In genomic region chr9:31989581-31990360, GRCm38 (mm10) we compare ENCODE assay signal across 15 mouse cellular contexts.
DNase-seq lines count a peak whose midpoint lies in the region; ATAC-seq lines count a peak whose summit lies in the region.
"Had no signal": no experiment of that assay in that cellular context is flagged by ENCODE, and none has a peak within 500 bp of the region (broad histone marks: within the 10 kb centered on the region; RNA-seq: fewer than 3 reads in every experiment).

No protein-coding gene starts in this region.

- WGBS in heart, embryonic 12.5 days = 65% methylated on average over 17 of the region's 17 CpGs
- WGBS in midbrain, embryonic 11.5 days = 57% methylated on average over 17 of the region's 17 CpGs
- WGBS in midbrain, embryonic 10.5 days = 62% methylated on average over 17 of the region's 17 CpGs
- 15% methylated on average over 17 of the region's 17 CpGs for WGBS in forebrain, embryonic 16.5 days
- WGBS in neural tube, embryonic 15.5 days = 39% methylated on average over 17 of the region's 17 CpGs

- no peak overlapping the region for H3K27ac ChIP-seq in heart, embryonic 12.5 days (ENCODE audit: poor library complexity, severe bottlenecking)
- H3K27ac ChIP-seq in midbrain, embryonic 11.5 days (ENCODE audit: low read depth, low read length) = no peak overlapping the region
- H3K27ac ChIP-seq in midbrain, embryonic 10.5 days (replicated peaks) = no peak overlapping the region; the same call in 1 of the 2 replicates
- H3K27ac ChIP-seq in forebrain, embryonic 16.5 days (ENCODE audit: low read length) = no peak overlapping the region; the same call in 1 of the 2 replicates
- H3K27ac ChIP-seq in neural tube, embryonic 15.5 days (replicated peaks) = no peak overlapping the region
- H3K27ac ChIP-seq: embryonic facial prominence, embryonic 12.5 days; limb, embryonic 10.5 days; liver, embryonic 14.5 days had no signal

- no peak overlapping the region for H3K9ac ChIP-seq in heart, embryonic 12.5 days
- no peak overlapping the region for H3K9ac ChIP-seq in midbrain, embryonic 11.5 days (ENCODE audit: low read length)
- H3K9ac ChIP-seq in forebrain, embryonic 16.5 days (replicated peaks; ENCODE audit: low read depth, low read length) = no peak overlapping the region
- no peak overlapping the region for H3K9ac ChIP-seq in neural tube, embryonic 15.5 days (replicated peaks)
- H3K9ac ChIP-seq: embryonic facial prominence, embryonic 12.5 days; liver, embryonic 14.5 days had no signal

- H3K4me3 ChIP-seq in heart, embryonic 12.5 days = no peak overlapping the region
- no peak overlapping the region for H3K4me3 ChIP-seq in midbrain, embryonic 11.5 days (ENCODE audit: low read depth, low read length)
- no peak overlapping the region for H3K4me3 ChIP-seq in midbrain, embryonic 10.5 days
- H3K4me3 ChIP-seq in forebrain, embryonic 16.5 days (replicated peaks; ENCODE audit: low read length) = no peak overlapping the region
- no peak overlapping the region for H3K4me3 ChIP-seq in neural tube, embryonic 15.5 days (replicated peaks)
- H3K4me3 ChIP-seq: embryonic facial prominence, embryonic 12.5 days; limb, embryonic 10.5 days had no signal

- peak; percentile 78 for DNase-seq in heart, adult 11 months
- DNase-seq in midbrain, embryonic 11.5 days (ENCODE audit: low spot score, missing footprints) = peak; percentile 81
- no peak for DNase-seq in midbrain, embryonic 10.5 days (ENCODE audit: low spot score)
- no peak for DNase-seq in urinary bladder, postnatal 10 days (ENCODE audit: low spot score)
- no peak for DNase-seq in spleen, postnatal 14 days (ENCODE audit: low spot score in 2 of 2)
- DNase-seq: cerebellum, postnatal 14 days; kidney, postnatal 10 days; thymus, adult 2 months had no signal

- peaks cover 9% of the 10 kb centered on the region; the same call in 1 of the 2 replicates for H3K4me1 ChIP-seq in heart, embryonic 12.5 days (replicated peaks)
- H3K4me1 ChIP-seq in midbrain, embryonic 11.5 days (ENCODE audit: control insufficient read depth, insufficient read depth, low read length) = peaks cover 3% of the 10 kb centered on the region; the same call in 1 of the 2 replicates
- H3K4me1 ChIP-seq in midbrain, embryonic 10.5 days = peaks cover 21% of the 10 kb centered on the region
- H3K4me1 ChIP-seq in forebrain, embryonic 16.5 days (replicated peaks; ENCODE audit: control insufficient read depth, insufficient read depth, low read length) = peaks cover 8% of the 10 kb centered on the region
- H3K4me1 ChIP-seq in neural tube, embryonic 15.5 days = peaks cover 13% of the 10 kb centered on the region; the same call in 1 of the 2 replicates

- no peak for ATAC-seq in heart, embryonic 12.5 days (ENCODE audit: insufficient number of reproducible peaks, low FRiP score)
- ATAC-seq in midbrain, embryonic 11.5 days (ENCODE audit: low FRiP score) = no peak
- peak; percentile 54; the same call in 1 of the 2 replicates for ATAC-seq in forebrain, embryonic 16.5 days
- ATAC-seq in neural tube, embryonic 15.5 days (ENCODE audit: low FRiP score) = no peak

- H3K27me3 ChIP-seq in heart, embryonic 12.5 days (replicated peaks) = no peaks in the 10 kb centered on the region
- H3K27me3 ChIP-seq in midbrain, embryonic 11.5 days (ENCODE audit: control insufficient read depth, insufficient read depth, low read length) = no peaks in the 10 kb centered on the region
- no peaks in the 10 kb centered on the region for H3K27me3 ChIP-seq in midbrain, embryonic 10.5 days (ENCODE audit: low read depth, poor library complexity, severe bottlenecking)
- H3K27me3 ChIP-seq in forebrain, embryonic 16.5 days (replicated peaks; ENCODE audit: control insufficient read depth, insufficient read depth, low read length) = no peaks in the 10 kb centered on the region
- no peaks in the 10 kb centered on the region for H3K27me3 ChIP-seq in neural tube, embryonic 15.5 days (replicated peaks)
- H3K27me3 ChIP-seq: embryonic facial prominence, embryonic 12.5 days had no signal

- no peaks in the 10 kb centered on the region for H3K9me3 ChIP-seq in heart, embryonic 12.5 days (replicated peaks)
- H3K9me3 ChIP-seq in midbrain, embryonic 11.5 days (ENCODE audit: control insufficient read depth, low read length) = no peaks in the 10 kb centered on the region
- H3K9me3 ChIP-seq in midbrain, embryonic 10.5 days (replicated peaks) = no peaks in the 10 kb centered on the region
- no peaks in the 10 kb centered on the region for H3K9me3 ChIP-seq in forebrain, embryonic 16.5 days (ENCODE audit: control insufficient read depth, low read length)
- no peaks in the 10 kb centered on the region for H3K9me3 ChIP-seq in neural tube, embryonic 15.5 days (replicated peaks)
- H3K9me3 ChIP-seq: embryonic facial prominence, embryonic 12.5 days; limb, embryonic 10.5 days had no signal

- no peaks in the 10 kb centered on the region for H3K36me3 ChIP-seq in heart, embryonic 12.5 days
- H3K36me3 ChIP-seq in midbrain, embryonic 11.5 days (ENCODE audit: control insufficient read depth, insufficient read depth, low read length) = no peaks in the 10 kb centered on the region
- H3K36me3 ChIP-seq in midbrain, embryonic 10.5 days = no peaks in the 10 kb centered on the region
- no peaks in the 10 kb centered on the region for H3K36me3 ChIP-seq in forebrain, embryonic 16.5 days (ENCODE audit: control insufficient read depth, insufficient read depth)
- H3K36me3 ChIP-seq in neural tube, embryonic 15.5 days = no peaks in the 10 kb centered on the region
- H3K36me3 ChIP-seq: embryonic facial prominence, embryonic 12.5 days; G1E; limb, embryonic 10.5 days had no signal

- no peak overlapping the region for H3K4me2 ChIP-seq in heart, embryonic 12.5 days
- H3K4me2 ChIP-seq in midbrain, embryonic 11.5 days = no peak overlapping the region
- 0 out of 2 replicates have a peak overlapping the region, but pooled peaks have one; percentile 12 for H3K4me2 ChIP-seq in forebrain, embryonic 16.5 days (ENCODE audit: low read length)
- H3K4me2 ChIP-seq in neural tube, embryonic 15.5 days = peak overlapping the region; percentile 14; the same call in 1 of the 2 replicates
- H3K4me2 ChIP-seq: embryonic facial prominence, embryonic 12.5 days had no signal

Comparison
In these comparisons a context has a peak if more than half of its experiments do, and no peak if none do; other contexts are left out.
1. DNase-seq: peak in heart, adult 11 months (single experiment) and midbrain, embryonic 11.5 days (single experiment); none in midbrain, embryonic 10.5 days (single experiment), urinary bladder, postnatal 10 days (single experiment) and spleen, postnatal 14 days (0 of 2).
2. H3K4me2 ChIP-seq: peak in forebrain, embryonic 16.5 days (single experiment) and neural tube, embryonic 15.5 days (single experiment); none in heart, embryonic 12.5 days (single experiment) and midbrain, embryonic 11.5 days (single experiment).